Mouse (Mus musculus) ES-E14 (cell line): Measurements from ENCODE around the gene Gne. TPM values are rescaled to one million over a fixed set of nuclear protein-coding genes. Genes with fewer than 3 reads are reported as not detected.

Experiments
- DNase-seq: peaks from one replicate; pipeline ENCODE4 v3.0.0-alpha.2; 2013; ENCODE audit warnings: low read depth, low spot score
- H3K27ac ChIP-seq: 2 replicates; pipeline ENCODE4 v1.5.1; 2012; ENCODE audit warnings: low read depth, mild to moderate bottlenecking, low read length, moderate library complexity, mixed read lengths; ENCODE audit not compliant: poor library complexity, insufficient read depth, severe bottlenecking
- H3K36me3 ChIP-seq: 2 replicates; pipeline ENCODE4 v1.6.1; 2012; ENCODE audit warnings: mild to moderate bottlenecking, low read length, moderate library complexity, mixed read lengths; ENCODE audit not compliant: control insufficient read depth, poor library complexity, insufficient read depth, severe bottlenecking
- H3K4me1 ChIP-seq, 2 experiments: fragments of 150-350 bp in 1 of 2; sonication (generic) in 1 of 2; 2 replicates each; pipeline ENCODE4 v1.6.1; 2012; ENCODE audit warnings: low read length in 2 of 2, mild to moderate bottlenecking in 1 of 2, mixed read lengths in 1 of 2; ENCODE audit not compliant: control insufficient read depth in 2 of 2, insufficient read depth in 2 of 2, poor library complexity in 1 of 2
- H3K4me3 ChIP-seq, 2 experiments: fragments of 150-350 bp in 1 of 2; sonication (generic) in 1 of 2; 2 replicates each; pipeline ENCODE4 v1.5.1; 2012; ENCODE audit warnings: low read length in 2 of 2, low read depth in 1 of 2, mild to moderate bottlenecking in 1 of 2, mixed read lengths in 1 of 2; ENCODE audit not compliant: insufficient read depth in 1 of 2, poor library complexity in 1 of 2, severe bottlenecking in 1 of 2
- H3K9ac ChIP-seq: 2 replicates; pipeline ENCODE4 v1.6.1; 2012; ENCODE audit warnings: low read depth, mild to moderate bottlenecking, low read length, mixed read lengths; ENCODE audit not compliant: poor library complexity, insufficient read depth, severe bottlenecking
- H3K9me3 ChIP-seq: fragments of 150-350 bp; sonication (generic); 2 replicates; pipeline ENCODE4 v1.6.1; 2012; ENCODE audit warnings: low read depth, mild to moderate bottlenecking, low read length; ENCODE audit not compliant: control insufficient read depth, insufficient read depth
- CHD2 ChIP-seq: IDR thresholded peaks from 2 replicates; pipeline ENCODE4 v1.6.1; 2014; ENCODE audit warnings: mild to moderate bottlenecking, low read depth, low read length, inconsistent platforms
- HCFC1 ChIP-seq: IDR thresholded peaks from 2 replicates; pipeline ENCODE4 v1.6.1; 2012; ENCODE audit warnings: low read length, inconsistent platforms, borderline replicate concordance; ENCODE audit not compliant: insufficient read depth
- MAFK ChIP-seq: IDR thresholded peaks from 2 replicates; pipeline ENCODE4 v1.6.1; 2014; ENCODE audit warnings: mild to moderate bottlenecking, low read depth, low read length, inconsistent platforms; ENCODE audit not compliant: insufficient read depth
- ZC3H11A ChIP-seq: IDR thresholded peaks from 2 replicates; pipeline ENCODE4 v1.6.1; 2012; ENCODE audit warnings: low read depth, mild to moderate bottlenecking, inconsistent platforms, low read length, borderline replicate concordance
- ZNF384 ChIP-seq: IDR thresholded peaks from 2 replicates; pipeline ENCODE4 v1.6.1; 2012; ENCODE audit warnings: low read depth, low read length, inconsistent platforms
- in situ Hi-C, 2 experiments: fragments of 600-800 bp; cut with MboI; formaldehyde crosslinking; loops; one replicate each; pipeline ENCODE4 v1.15.1; 2025; ENCODE audit warnings: low sequenced_read_pairs in 2 of 2, inconsistent platforms in 1 of 2; ENCODE audit not compliant: unreplicated experiment in 2 of 2
- total RNA-seq: library from RNA; depleted of rRNA; stranded (reverse); fragments of 300-350 nt; gene quantifications from 2 replicates; pipeline ENCODE4 v1.2.3, GENCODE M21; 2012

The Gne gene
- total RNA-seq, 1 experiment = 20.5 TPM

GRCm38 (mm10) chr4:44028303-44029135, 55.5 kb downstream of the Gne start:
- no peak for TF ChIP-seq CHD2
- no peak for TF ChIP-seq HCFC1
- TF ChIP-seq MAFK = no peak
- TF ChIP-seq ZNF384 = no peak
- TF ChIP-seq ZC3H11A = no peak
- H3K36me3 ChIP-seq = peaks cover 67% of the 10 kb centered on the region
- H3K27ac ChIP-seq = no peak overlapping the region
- peaks cover 0 to 5% of the 10 kb centered on the region in 2 experiments; a peak in 1 of 4 replicates for H3K4me1 ChIP-seq
- no peak for DNase-seq
- no peaks in the 10 kb centered on the region for H3K9me3 ChIP-seq
- no peak overlapping the region for H3K4me3 ChIP-seq
- no peak overlapping the region for H3K9ac ChIP-seq
- in situ Hi-C loops = no loop called here

DNA sequence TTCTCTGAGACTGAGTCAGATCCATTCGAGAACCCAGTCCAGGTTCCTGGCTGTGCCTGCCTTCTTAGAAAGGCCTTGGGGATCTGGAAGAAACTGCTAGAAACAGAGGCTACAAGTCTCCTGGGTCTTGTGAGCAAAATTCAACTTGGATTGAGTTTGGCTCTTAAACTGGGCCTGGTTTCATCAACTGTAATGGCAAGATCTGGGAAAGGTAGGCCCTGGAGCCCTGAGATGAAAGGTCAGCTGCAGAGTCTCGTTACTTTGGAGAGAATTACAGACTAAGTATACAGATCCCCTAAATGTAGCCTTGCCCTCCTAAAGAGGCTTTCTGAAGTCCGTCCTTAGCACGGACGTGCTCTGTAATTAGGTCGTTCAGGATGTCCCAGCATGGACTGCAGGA, 58.4 kb downstream of the Gne start:
- Histone ChIP-seq H3K4me1 (peaks cover 0 to 7% of the 10 kb centered on the region in 2 experiments; a peak in 1 of 4 replicates), H3K9ac (no peak overlapping the region), H3K27ac (no peak overlapping the region), H3K36me3 (peaks cover 55% of the 10 kb centered on the region), H3K9me3 (no peaks in the 10 kb centered on the region), H3K4me3 (no peak overlapping the region)
- DNase-seq = no peak
- TF ChIP-seq ZC3H11A = no peak
- no peak for TF ChIP-seq CHD2
- no peak for TF ChIP-seq ZNF384
- TF ChIP-seq HCFC1 = no peak
- TF ChIP-seq MAFK = no peak
- in situ Hi-C loops = no loop called here

GRCm38 (mm10) chr4:44024241-44024640, 59.7 kb downstream of the Gne start:
- no peak overlapping the region for H3K27ac ChIP-seq
- in situ Hi-C loops = no loop called here
- no peak overlapping the region for H3K9ac ChIP-seq
- peaks cover 54% of the 10 kb centered on the region for H3K36me3 ChIP-seq
- no peak for TF ChIP-seq HCFC1
- TF ChIP-seq ZNF384 = no peak
- no peak for TF ChIP-seq CHD2
- no peak for TF ChIP-seq MAFK
- TF ChIP-seq ZC3H11A = no peak
- no peaks in the 10 kb centered on the region for H3K9me3 ChIP-seq
- H3K4me1 ChIP-seq = peaks cover 0 to 2% of the 10 kb centered on the region in 2 experiments; a peak in 1 of 4 replicates
- no peak for DNase-seq
- H3K4me3 ChIP-seq = no peak overlapping the region

GRCm38 (mm10) chr4:44023681-44024080, 60.3 kb downstream of the Gne start:
- Histone ChIP-seq H3K36me3 (peaks cover 57% of the 10 kb centered on the region), H3K27ac (no peak overlapping the region), H3K4me3 (no peak overlapping the region), H3K9ac (no peak overlapping the region), H3K4me1 (peaks cover 0 to 2% of the 10 kb centered on the region in 2 experiments; a peak in 1 of 4 replicates), H3K9me3 (no peaks in the 10 kb centered on the region)
- no peak for DNase-seq
- TF ChIP-seq HCFC1 = no peak
- no peak for TF ChIP-seq CHD2
- TF ChIP-seq ZNF384 = no peak
- TF ChIP-seq ZC3H11A = no peak
- TF ChIP-seq MAFK = no peak
- in situ Hi-C loops = no loop called here
